Mouse (Mus musculus) embryo, embryonic 9.5 days (tissue): ENCODE results near the gene Hormad2.

Source experiments
- DNase-seq: peaks from one replicate; pipeline ENCODE4 v3.0.0-alpha.2; 2017; ENCODE audit errors: extremely low spot score

Hormad2 gene

DNA sequence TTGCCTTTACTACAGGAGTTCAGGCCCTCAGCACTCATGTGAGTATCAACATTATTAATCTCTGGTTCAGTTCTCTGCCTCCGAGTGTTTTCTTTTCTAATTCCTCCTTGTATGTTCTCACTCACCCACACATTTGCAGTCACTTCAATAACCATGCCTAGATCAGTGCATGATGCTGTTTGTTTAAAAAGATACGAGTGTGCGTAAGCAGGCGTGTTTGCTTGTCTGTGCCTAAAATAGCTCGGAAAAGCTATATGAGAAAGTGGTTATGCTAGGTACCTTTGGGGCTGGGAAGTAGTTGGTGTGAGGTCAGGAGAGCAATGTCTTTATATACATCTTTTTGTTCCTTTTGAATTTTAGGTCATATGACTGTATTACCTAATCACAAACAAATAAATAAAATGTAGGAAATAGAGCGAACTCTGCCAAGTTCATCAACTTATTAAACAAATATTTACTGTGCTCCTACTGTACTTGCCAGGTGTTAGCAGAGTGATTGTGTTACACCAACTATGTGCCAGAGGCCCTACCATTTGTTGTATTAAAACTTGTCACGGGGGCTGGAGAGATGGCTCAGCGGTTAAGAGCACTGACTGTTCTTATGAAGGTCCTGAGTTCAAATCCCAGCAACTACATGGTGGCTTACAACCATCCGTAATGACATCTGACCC is 100.7 kb downstream of the Hormad2 start:
- no peak for DNase-seq

DNA sequence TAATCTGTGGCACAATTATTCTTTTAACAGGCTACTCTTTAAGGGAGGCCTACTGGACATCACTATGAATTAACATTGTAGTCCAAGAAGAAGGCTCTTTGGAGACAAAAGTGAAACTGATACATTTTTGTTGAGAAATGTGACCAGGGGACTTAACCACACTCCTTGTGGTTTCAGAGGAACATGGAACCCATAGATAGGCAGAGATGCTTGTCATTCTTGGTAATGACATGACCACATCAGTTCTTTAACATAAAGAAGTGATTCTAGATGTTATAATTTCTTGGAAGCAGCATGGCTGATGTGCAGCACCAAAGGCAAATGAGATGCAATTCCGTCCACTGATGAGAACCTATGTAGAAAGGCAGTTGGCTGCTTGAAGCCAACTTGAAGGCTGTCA is 101.6 kb downstream of the Hormad2 start:
- no peak for DNase-seq

DNA sequence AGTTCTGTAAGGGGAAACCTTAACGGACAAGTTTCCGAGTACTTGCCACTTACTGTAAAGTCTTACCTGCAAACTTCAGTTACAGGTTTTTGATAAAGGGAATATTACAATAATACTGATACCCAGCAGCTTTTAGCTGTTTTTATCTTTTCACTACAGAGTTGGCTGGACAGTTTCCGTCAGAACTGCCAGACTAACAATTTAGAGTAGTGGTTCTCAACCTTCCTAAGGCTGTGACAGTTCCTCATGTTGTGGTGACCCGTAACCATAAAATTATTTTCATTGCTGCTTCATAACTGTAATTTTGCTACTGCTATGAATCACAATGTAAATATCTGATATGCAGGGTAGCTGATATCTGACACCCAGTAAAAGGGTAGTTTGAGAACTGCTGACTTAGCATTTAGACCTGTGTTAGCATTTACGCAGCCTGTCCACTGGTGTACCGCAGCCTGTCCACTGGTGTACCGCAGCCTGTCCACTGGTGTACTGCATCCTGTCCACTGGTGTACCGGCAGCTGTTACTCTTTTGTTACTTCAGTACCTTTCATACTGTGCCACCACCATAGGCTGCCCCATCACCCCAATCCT is 104.1 kb downstream of the Hormad2 start:
- DNase-seq = no peak

DNA sequence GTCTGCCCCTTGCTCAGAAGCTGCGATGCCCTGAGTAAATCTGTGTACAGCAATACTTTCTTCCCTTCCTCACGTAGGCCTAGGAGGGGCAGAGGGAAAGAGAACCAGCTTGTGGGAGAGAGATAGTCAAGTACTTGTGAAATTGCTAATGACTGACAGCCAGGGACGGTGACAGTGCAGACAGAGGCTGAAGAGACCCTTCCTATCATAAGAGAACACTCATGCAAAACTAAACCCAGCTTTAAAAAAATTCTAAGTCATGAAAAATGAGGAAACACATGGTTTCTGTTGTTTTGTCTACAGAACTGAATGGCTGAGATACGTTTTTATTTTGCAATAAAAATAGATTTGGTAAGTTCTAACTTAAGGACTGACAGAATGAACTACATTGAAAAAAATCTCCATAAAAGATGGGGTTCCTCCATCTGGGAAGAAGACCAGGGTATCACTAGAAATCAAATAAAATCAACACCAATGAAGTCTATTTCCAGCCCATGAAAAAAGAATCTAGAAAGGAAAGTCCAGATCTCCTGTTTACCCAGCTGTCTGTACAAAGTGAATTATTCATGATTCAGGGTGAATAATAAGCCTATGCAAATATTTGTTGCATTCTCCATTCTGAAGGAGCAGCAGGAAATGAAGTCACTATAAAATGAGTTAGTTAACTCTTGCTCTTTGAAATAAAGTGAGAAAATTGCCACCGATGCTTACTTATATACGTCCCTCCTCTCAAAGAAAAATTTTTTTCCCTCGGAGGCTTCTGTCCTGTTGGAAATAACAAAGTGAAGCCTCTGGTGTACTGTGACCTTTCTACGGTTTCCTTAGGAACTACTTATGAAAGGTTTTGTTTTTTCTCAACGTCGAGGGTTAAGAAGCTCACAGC is 104.9 kb downstream of the Hormad2 start:
- no peak for DNase-seq

DNA sequence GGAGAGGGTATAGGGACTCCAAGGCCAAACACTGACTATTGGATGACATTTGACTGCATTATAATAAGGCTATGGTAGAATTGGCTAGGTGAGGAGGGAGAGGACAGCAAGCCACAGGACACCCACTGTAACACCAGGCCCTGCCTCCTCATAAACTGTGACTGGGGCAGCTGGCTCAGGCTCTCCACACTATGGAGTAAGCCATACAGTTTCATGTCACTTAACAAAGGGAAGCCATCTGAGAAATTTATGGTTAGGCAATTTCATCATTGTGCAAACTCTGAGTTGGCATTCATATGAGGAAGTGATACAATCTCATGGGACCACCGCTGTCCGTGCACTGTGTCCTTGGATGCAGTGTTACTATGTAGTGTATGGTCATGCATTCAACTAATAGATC is 107.9 kb downstream of the Hormad2 start:
- no peak for DNase-seq

DNA sequence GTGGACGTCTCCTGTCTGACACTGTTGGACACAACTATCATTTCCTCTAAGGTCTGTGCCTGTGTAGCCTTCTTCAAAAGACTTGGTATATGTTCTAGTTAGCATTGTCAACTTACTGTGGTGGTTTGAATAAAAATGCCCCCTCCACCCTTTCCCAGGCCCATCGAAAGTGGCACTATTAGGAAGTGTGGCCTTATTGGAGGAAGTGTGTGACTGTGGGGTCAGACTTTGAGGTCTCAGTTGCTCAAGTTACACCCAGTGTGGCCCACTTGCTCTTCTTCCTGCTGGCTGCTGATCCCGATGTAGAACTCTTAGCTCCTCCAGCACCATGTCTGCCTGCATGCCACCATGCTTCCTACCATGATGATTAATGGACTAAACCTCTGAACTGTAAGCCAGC is 112.7 kb downstream of the Hormad2 start:
- DNase-seq = no peak

DNA sequence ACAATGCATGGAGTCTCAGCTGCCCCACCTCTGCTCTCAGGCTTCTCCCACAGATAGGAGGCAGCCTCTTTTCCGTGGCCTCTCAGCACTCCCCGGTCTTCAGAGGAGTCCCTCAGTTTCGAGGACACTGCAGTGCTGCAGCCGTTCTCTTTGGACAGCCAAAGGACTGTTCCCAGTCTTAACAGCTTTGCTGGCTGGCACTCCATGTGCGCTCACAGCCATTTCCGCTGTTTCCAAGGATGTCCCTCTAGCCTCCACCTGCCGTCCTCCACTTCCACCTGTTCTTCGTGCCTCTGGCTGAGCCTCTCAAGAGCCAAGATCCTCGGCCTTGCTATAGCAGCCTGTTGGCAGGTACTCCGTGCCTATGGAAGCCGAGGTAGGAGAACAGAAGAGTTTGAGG is 117.4 kb downstream of the Hormad2 start:
- DNase-seq = no peak

DNA sequence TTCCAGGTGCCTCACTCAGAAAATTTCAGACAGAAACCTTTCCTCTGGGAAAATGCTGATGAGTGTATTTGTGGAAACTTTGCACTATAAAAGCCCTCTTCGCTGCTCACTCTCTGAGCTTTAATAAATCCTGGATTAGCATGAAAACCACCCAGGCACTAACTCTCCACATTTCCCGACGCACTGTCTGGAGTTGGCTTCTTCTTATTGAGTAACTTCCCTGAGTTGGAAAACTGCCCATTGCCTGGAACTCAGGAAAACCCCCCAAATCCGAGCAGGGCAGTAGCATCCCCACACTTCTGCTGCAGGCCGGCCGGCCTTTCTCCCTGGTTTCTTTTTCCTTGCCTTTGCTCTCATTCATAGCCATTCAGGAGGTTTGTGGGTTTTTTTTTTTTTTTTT is 118.0 kb downstream of the Hormad2 start:
- no peak for DNase-seq

DNA sequence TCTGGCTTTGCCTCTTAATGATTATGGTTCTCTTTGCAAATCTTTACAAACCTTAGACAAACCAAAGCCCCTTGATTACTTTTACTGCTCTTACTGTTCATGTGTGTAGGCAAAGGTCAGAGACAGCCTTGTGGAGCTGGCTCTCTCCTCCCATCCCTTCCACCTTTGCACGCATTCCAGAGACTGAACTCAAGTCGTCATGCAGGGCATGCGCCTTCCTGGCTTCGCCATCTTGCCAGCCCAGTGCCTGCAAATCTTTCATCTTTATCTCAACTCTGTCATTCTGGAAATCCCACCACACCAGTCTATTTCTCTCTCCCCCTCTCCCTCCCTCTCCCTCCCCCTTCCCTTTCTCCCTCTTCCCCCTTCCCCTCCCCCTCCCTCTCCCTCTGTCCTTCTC is 120.0 kb downstream of the Hormad2 start:
- DNase-seq = no peak

DNA sequence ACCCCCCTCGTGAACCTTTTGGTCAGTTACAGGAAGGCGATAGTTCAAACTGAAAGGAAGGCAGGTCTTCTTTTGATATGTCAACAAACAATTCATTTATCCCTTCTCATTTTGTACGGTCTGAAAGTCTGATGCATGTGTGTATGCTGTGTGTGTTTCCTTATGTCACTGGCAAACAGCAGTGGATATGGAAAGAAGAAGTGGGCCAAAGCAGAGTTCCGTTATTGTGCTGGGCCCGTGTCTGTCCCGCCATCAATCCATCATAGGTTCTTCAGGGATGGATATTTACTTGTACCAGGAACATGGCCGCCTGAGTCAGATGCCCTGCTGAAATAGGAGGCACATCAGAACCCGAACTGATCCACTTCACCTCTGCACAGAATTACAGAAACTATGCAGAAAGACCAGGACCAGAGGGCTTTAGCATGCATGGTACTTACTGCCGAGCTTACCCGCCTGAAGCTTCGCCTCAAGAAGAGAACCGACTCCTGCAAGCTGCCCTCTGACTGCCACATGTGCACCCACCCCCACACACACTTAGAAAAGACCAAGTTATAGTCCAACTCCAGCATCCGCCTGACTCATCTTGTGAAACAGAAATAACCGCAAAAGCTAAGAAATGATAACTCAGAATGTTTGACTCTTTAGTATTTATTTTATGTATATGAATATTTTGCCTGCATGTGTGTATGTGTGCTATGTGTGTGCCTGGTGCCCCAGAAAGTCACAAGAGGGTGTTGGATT is 121.5 kb downstream of the Hormad2 start:
- no peak for DNase-seq

DNA sequence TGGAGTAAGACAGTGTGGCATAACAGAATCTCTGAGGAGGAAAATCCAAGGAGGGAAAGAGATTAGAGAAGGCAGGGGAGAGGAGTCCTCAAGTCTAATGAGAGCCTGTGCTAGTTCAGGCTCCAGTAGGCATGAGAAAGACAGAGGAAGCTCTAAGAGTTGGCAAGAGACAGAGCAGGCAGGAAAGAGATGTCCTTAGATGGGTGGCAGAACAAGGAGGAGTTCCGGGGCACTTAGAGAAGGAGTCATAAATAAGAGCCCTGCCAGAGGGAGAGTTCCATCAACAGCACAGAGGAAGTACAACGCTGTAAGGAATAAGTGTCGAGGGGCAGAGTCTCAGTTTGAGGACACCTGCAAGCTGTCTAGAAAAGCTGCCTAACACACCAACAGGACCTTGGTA is 122.9 kb downstream of the Hormad2 start:
- no peak for DNase-seq

DNA sequence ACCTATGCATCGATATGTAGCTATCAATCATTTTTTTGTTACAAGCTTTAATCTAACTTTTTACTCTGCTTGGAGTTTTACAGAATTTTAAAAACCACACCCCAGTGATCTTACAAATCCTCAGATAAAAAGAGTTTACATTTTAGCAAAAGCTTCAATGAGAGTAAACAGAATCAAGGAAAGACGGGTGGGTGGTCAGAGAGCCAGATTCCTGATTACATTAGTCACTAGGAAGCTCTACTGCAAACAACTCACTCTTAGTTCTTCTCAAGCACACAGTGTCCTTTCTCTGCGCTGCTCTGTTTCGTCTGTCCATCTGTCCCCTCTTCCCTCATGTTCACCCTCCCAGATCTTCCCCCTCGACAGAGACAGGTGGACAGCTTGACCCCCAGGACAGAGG is 123.6 kb downstream of the Hormad2 start:
- DNase-seq = no peak

DNA sequence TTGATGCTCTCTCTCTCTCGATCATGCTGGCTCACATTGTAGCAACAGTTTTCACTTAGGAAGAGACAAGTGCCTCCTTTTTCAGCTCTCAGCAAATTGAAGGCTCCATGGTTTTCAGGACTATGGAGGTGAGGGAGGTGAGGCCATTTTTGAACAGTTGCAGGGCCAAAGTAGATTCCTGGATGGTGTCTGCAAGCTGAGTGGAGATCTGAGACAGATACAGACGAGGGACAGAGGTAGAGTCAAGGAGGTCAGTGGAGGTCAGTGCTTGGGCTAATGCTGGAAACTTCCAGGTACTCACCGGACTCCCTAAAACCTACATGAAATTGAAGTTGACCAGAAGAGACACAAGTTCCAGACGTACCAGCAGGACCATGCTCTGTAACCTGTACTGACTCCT is 128.7 kb downstream of the Hormad2 start:
- DNase-seq = no peak

DNA sequence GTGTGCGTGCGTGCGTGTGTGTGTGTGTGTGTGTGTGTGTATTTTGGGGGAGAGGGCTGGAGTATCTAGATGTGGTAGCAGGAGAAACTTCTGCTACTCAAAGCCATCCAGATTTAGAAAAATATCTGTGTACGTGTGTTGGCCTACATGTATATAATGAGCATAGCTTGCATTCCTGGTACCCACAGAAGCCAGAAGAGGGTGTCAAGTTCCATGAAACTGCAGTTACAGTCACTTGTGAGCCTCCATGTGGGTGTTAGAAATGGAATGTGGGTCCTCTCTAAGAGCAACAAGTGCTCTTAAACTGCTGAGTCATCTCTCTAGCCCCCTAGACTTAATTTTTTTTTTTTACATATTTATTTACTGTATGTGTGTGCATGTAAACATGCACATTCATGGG is 130.6 kb downstream of the Hormad2 start:
- DNase-seq = no peak

DNA sequence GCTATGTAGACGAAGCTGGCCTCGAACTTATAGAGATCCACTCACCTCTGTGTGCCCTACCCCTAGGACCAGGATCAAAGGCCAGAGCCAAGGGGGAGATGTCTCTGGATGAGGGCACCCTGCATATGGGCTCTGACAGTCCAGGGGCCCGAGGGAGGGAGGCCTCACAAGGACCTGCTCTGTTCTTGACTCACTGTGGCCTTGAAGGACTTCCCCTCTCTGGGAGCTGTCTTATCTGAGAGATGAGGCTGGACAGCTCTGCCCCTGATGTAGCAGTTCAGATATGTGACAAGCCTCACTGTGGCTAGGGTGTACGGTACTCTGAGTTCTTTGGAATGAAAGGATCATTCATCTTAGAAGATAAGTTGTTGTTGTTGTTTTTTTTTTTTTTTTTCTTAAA is 131.3 kb downstream of the Hormad2 start:
- no peak for DNase-seq

DNA sequence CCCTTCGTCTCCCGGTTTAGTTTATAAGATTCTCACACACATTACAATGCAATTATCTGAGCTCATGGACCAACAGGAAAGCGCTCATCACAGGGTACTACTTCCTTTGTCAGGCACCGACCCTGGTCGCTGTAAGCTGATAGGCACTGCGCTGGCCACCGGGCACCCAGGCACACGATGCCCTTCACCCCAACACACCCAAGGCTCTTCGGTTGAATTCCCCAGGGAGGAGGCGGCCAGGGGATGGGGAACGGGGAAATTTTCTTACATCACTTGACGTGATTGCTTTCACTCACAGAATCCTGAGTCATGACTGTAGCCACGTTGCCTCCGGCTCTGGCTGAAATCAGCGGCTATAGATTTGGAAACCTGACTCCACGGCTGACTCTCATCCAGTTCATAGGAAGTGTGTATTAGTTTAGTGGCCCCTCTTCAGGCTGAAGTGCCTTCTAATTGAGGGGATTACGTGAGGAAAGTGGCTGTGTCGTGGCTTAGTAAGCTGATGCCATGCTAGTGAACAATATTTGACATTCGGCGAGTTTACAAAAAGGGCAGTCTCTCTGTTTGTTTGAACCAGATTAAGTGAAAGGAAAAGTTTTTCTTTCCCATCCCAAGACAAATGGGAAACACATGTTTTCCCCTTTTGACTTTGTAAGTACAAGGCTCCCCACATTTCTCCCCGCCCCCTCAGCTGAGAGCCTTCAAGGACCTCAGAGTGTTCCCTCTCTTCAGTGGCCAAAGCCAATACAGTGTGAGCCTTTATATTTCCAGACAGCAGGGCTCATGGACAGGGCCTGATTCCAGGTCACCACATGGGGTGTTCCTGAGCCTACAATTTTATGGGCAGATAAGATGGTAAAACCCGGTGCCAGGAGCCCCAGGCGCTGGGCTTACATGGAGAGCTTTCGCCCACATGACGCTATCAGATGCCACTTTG is 132.1 kb downstream of the Hormad2 start:
- DNase-seq = peak; percentile 62

DNA sequence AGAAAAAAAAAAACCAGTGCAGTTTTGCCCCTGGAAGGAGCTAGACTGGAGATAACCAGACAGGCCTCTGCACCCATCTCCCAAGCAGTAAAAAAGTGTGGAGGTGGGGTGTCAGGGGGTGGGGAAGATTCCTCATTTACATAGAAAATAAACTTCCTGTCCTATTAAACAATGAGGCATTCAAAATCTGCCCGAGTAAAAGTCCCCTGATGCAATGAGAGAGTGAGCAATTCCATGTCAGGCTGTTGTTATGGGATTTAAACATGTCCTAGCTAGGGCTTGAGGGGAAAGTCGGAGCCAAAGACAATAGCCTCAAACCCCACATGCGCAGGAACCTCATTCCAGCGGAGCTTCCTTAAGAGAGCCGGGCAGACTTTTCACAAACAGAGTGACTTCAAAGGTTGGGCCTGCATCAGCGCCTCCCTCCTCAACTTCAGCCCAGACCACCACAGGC is 132.8 kb downstream of the Hormad2 start:
- DNase-seq = no peak

DNA sequence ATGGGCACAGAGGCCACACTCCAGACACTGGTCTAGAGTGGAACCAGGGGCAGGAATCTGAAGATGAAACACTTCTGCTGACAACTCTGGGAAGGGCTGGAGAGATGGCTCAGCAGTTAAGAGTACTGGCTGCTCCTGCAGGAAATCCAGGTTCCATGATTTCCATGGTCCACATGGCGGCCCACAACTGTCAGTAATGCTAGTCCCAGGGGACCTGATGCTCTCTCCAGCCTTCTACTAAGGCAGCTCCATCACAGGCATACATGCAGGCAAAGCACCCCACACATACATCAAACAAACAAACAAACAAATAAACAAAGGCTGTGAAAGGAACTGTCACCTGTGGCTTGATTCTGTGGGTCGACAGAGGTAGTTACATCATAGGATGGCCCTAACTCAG is 134.8 kb downstream of the Hormad2 start:
- DNase-seq = no peak

DNA sequence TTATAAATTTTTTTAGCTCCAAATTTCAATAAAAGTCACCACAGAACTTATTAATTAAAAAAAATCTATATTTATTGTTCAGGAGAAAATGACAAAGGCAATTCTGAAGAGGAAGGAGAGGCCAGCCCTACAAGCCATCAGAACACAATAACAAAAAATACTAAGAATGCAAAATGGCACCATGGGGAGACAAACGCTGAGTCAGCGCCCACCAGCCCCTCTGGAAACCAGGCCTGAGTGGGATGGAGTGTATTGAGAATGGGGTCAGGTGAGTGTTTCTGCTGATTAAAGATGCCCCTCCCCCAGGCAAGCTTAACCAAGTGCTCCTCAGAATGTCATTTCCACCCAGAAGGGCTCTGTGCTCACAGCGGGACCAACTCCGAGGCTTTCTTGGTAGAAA is 135.8 kb downstream of the Hormad2 start:
- no peak for DNase-seq

DNA sequence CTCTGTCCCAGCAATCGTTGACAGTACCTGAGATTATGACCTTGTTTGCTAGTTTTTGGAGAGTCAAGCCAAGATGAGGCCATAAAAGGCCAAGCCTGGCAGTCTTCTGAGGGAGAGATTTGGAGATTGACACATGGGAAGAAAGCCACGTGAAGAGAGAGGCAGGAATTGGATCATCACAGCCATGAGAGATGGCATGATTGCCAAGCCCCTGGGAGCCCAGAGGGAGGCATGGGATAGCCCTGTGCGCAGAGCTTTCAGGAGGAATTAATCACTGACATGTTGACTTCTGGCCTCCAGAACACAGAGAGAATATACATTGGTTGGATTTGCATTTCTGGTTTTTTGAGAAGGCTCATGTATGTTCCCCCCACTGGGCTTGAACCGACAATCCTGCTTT is 136.7 kb downstream of the Hormad2 start:
- DNase-seq = no peak

DNA sequence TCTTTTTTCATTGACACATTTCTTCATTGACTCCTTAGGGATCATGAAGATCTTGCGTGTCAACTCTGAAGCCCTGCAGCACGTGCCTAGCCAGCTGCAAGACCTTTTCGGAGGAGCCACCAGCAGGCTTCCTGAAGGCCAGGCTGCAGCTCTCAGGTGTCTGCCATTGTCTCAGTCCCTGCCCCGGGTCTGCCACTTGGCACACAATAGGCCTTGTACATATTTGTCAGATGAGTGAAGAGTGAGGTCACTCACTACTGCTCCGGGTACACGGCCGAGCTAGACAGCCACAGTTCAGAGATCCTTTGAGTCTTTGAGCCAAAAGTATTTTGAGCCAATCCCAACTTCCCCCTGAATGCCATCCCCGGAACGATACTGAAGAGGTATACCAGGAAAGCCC is 137.9 kb downstream of the Hormad2 start:
- no peak for DNase-seq
